In genomic region chr16:57924130-57924495, GRCm38 (mm10) we compare ENCODE assay signal across 22 mouse cellular contexts.
DNase-seq lines count a peak whose midpoint lies in the region; ATAC-seq lines count a peak whose summit lies in the region.
"Had no signal": no experiment of that assay in that cellular context is flagged by ENCODE, and none has a peak within 500 bp of the region (broad histone marks: within the 10 kb centered on the region; RNA-seq: fewer than 3 reads in every experiment).

No protein-coding gene starts in this region.

- no peaks in the 10 kb centered on the region for H3K4me1 ChIP-seq in forebrain, embryonic 16.5 days (replicated peaks; ENCODE audit: control insufficient read depth, insufficient read depth, low read length)
- no peaks in the 10 kb centered on the region; the same call in 1 of the 2 replicates for H3K4me1 ChIP-seq in forebrain, embryonic 10.5 days
- peaks cover 12% of the 10 kb centered on the region for H3K4me1 ChIP-seq in hindbrain, embryonic 15.5 days (replicated peaks)
- no peaks in the 10 kb centered on the region for H3K4me1 ChIP-seq in hindbrain, embryonic 12.5 days
- H3K4me1 ChIP-seq in midbrain, embryonic 16.5 days (ENCODE audit: control insufficient read depth, insufficient read depth, low read length): no peaks in the 10 kb centered on the region
- no peaks in the 10 kb centered on the region for H3K4me1 ChIP-seq in midbrain, embryonic 11.5 days (ENCODE audit: control insufficient read depth, insufficient read depth, low read length)
- H3K4me1 ChIP-seq: embryonic facial prominence, embryonic 13.5 days; liver, embryonic 15.5 days; neural tube, embryonic 15.5 days had no signal

- ATAC-seq in forebrain, embryonic 16.5 days: peak; percentile 61
- ATAC-seq in hindbrain, embryonic 15.5 days (ENCODE audit: low FRiP score, low read depth): 0 out of 2 replicates have a peak, but pooled peaks have one; percentile 55
- no peak for ATAC-seq in hindbrain, embryonic 12.5 days (ENCODE audit: low FRiP score)
- peak; percentile 66; the same call in 1 of the 2 replicates for ATAC-seq in midbrain, embryonic 16.5 days
- no peak for ATAC-seq in midbrain, embryonic 11.5 days (ENCODE audit: low FRiP score)

- no peaks in the 10 kb centered on the region for H3K9me3 ChIP-seq in forebrain, embryonic 16.5 days (ENCODE audit: control insufficient read depth, low read length)
- H3K9me3 ChIP-seq in forebrain, embryonic 10.5 days: no peaks in the 10 kb centered on the region
- H3K9me3 ChIP-seq in hindbrain, embryonic 15.5 days: no peaks in the 10 kb centered on the region
- no peaks in the 10 kb centered on the region for H3K9me3 ChIP-seq in hindbrain, embryonic 12.5 days (replicated peaks)
- no peaks in the 10 kb centered on the region for H3K9me3 ChIP-seq in midbrain, embryonic 16.5 days (replicated peaks; ENCODE audit: control insufficient read depth, low read length, poor library complexity, severe bottlenecking)
- no peaks in the 10 kb centered on the region for H3K9me3 ChIP-seq in midbrain, embryonic 11.5 days (ENCODE audit: control insufficient read depth, low read length)
- H3K9me3 ChIP-seq: embryonic facial prominence, embryonic 13.5 days; heart, embryonic 12.5 days; kidney, embryonic 15.5 days; liver, embryonic 15.5 days; neural tube, embryonic 15.5 days had no signal

- no peaks in the 10 kb centered on the region for H3K27me3 ChIP-seq in forebrain, embryonic 16.5 days (replicated peaks; ENCODE audit: control insufficient read depth, insufficient read depth, low read length)
- no peaks in the 10 kb centered on the region for H3K27me3 ChIP-seq in forebrain, embryonic 10.5 days (ENCODE audit: poor library complexity, severe bottlenecking)
- no peaks in the 10 kb centered on the region for H3K27me3 ChIP-seq in hindbrain, embryonic 15.5 days
- H3K27me3 ChIP-seq in hindbrain, embryonic 12.5 days: no peaks in the 10 kb centered on the region
- no peaks in the 10 kb centered on the region for H3K27me3 ChIP-seq in midbrain, embryonic 16.5 days (ENCODE audit: control insufficient read depth, insufficient read depth, low read depth, low read length)
- no peaks in the 10 kb centered on the region for H3K27me3 ChIP-seq in midbrain, embryonic 11.5 days (ENCODE audit: control insufficient read depth, insufficient read depth, low read length)
- H3K27me3 ChIP-seq: embryonic facial prominence, embryonic 13.5 days; heart, embryonic 12.5 days; kidney, embryonic 15.5 days; liver, embryonic 15.5 days; neural tube, embryonic 15.5 days had no signal

- H3K9ac ChIP-seq in forebrain, embryonic 16.5 days (replicated peaks; ENCODE audit: low read depth, low read length): no peak overlapping the region
- no peak overlapping the region for H3K9ac ChIP-seq in hindbrain, embryonic 15.5 days
- H3K9ac ChIP-seq in hindbrain, embryonic 12.5 days: no peak overlapping the region
- no peak overlapping the region for H3K9ac ChIP-seq in midbrain, embryonic 16.5 days (ENCODE audit: low read depth, low read length)
- H3K9ac ChIP-seq in midbrain, embryonic 11.5 days (ENCODE audit: low read length): no peak overlapping the region
- H3K9ac ChIP-seq: embryonic facial prominence, embryonic 13.5 days; heart, embryonic 12.5 days; kidney, embryonic 15.5 days; liver, embryonic 15.5 days; lung, embryonic 14.5 days; neural tube, embryonic 15.5 days had no signal

- no peak overlapping the region for H3K4me2 ChIP-seq in forebrain, embryonic 16.5 days (ENCODE audit: low read length)
- no peak overlapping the region for H3K4me2 ChIP-seq in hindbrain, embryonic 15.5 days
- no peak overlapping the region for H3K4me2 ChIP-seq in hindbrain, embryonic 12.5 days (replicated peaks)
- H3K4me2 ChIP-seq in midbrain, embryonic 16.5 days (ENCODE audit: low read length): no peak overlapping the region
- H3K4me2 ChIP-seq in midbrain, embryonic 11.5 days: no peak overlapping the region
- H3K4me2 ChIP-seq: embryonic facial prominence, embryonic 13.5 days; heart, embryonic 12.5 days; kidney, embryonic 15.5 days; liver, embryonic 15.5 days; lung, embryonic 14.5 days; neural tube, embryonic 15.5 days had no signal

- 44% methylated on average over 4 of the region's 4 CpGs for WGBS in forebrain, embryonic 16.5 days
- 89% methylated on average over 4 of the region's 4 CpGs for WGBS in forebrain, embryonic 10.5 days
- 55% methylated on average over 4 of the region's 4 CpGs for WGBS in hindbrain, embryonic 15.5 days
- 69% methylated on average over 4 of the region's 4 CpGs for WGBS in hindbrain, embryonic 12.5 days
- 59% methylated on average over 4 of the region's 4 CpGs for WGBS in midbrain, embryonic 16.5 days
- WGBS in midbrain, embryonic 11.5 days: 73% methylated on average over 4 of the region's 4 CpGs

- no peak overlapping the region for H3K4me3 ChIP-seq in forebrain, embryonic 16.5 days (replicated peaks; ENCODE audit: low read length)
- no peak overlapping the region for H3K4me3 ChIP-seq in forebrain, embryonic 10.5 days
- no peak overlapping the region for H3K4me3 ChIP-seq in hindbrain, embryonic 15.5 days
- H3K4me3 ChIP-seq in hindbrain, embryonic 12.5 days: no peak overlapping the region
- H3K4me3 ChIP-seq in midbrain, embryonic 16.5 days (ENCODE audit: low read depth, low read length): no peak overlapping the region
- H3K4me3 ChIP-seq in midbrain, embryonic 11.5 days (ENCODE audit: low read depth, low read length): no peak overlapping the region
- H3K4me3 ChIP-seq: embryonic facial prominence, embryonic 13.5 days; heart, embryonic 12.5 days; kidney, embryonic 15.5 days; liver, embryonic 15.5 days; neural tube, embryonic 15.5 days had no signal

- H3K36me3 ChIP-seq in forebrain, embryonic 16.5 days (ENCODE audit: control insufficient read depth, insufficient read depth): no peaks in the 10 kb centered on the region
- no peaks in the 10 kb centered on the region for H3K36me3 ChIP-seq in forebrain, embryonic 10.5 days (replicated peaks)
- no peaks in the 10 kb centered on the region for H3K36me3 ChIP-seq in hindbrain, embryonic 15.5 days
- H3K36me3 ChIP-seq in hindbrain, embryonic 12.5 days: no peaks in the 10 kb centered on the region
- H3K36me3 ChIP-seq in midbrain, embryonic 16.5 days (ENCODE audit: control insufficient read depth, insufficient read depth, low read length): no peaks in the 10 kb centered on the region
- H3K36me3 ChIP-seq in midbrain, embryonic 11.5 days (ENCODE audit: control insufficient read depth, insufficient read depth, low read length): no peaks in the 10 kb centered on the region
- H3K36me3 ChIP-seq: embryonic facial prominence, embryonic 13.5 days; heart, embryonic 12.5 days; kidney, embryonic 15.5 days; liver, embryonic 15.5 days; neural tube, embryonic 15.5 days had no signal

- DNase-seq in forebrain, embryonic 10.5 days (ENCODE audit: extremely low spot score, low spot score): no peak
- DNase-seq in midbrain, embryonic 11.5 days (ENCODE audit: low spot score, missing footprints): no peak
- no peak for DNase-seq in right cerebral cortex, postnatal 4 days
- DNase-seq: adrenal gland, postnatal 14 days; cerebellum, adult 11-12 months; cerebellum, adult 9-11 months; gastrocnemius, postnatal 25 days; heart, adult 18-20 months; heart, postnatal 4 days; kidney, adult 18-20 months; kidney, postnatal 25 days; lung, postnatal 14 days had no signal

- no peak overlapping the region for H3K27ac ChIP-seq in forebrain, embryonic 16.5 days (ENCODE audit: low read length)
- no peak overlapping the region for H3K27ac ChIP-seq in forebrain, embryonic 10.5 days
- H3K27ac ChIP-seq in hindbrain, embryonic 15.5 days (replicated peaks): no peak overlapping the region; the same call in 1 of the 2 replicates
- H3K27ac ChIP-seq in hindbrain, embryonic 12.5 days: no peak overlapping the region
- no peak overlapping the region for H3K27ac ChIP-seq in midbrain, embryonic 16.5 days (ENCODE audit: low read length)
- H3K27ac ChIP-seq in midbrain, embryonic 11.5 days (ENCODE audit: low read depth, low read length): no peak overlapping the region
- H3K27ac ChIP-seq: embryonic facial prominence, embryonic 13.5 days; kidney, embryonic 15.5 days; liver, embryonic 15.5 days; neural tube, embryonic 15.5 days had no signal

Comparison
In these comparisons a context has a peak if more than half of its experiments do, and no peak if none do; other contexts are left out.
1. ATAC-seq: peak in forebrain, embryonic 16.5 days (single experiment), hindbrain, embryonic 15.5 days (single experiment) and midbrain, embryonic 16.5 days (single experiment); none in hindbrain, embryonic 12.5 days (single experiment) and midbrain, embryonic 11.5 days (single experiment).